Mouse (Mus musculus): ENCODE data around the gene Nudcd2. TPM values are rescaled to one million over a fixed set of nuclear protein-coding genes. Genes with fewer than 3 reads are reported as not detected.
"Not testable (repeated sequence)": the region's sequence is repeated elsewhere in the genome, so short reads cannot be mapped to it uniquely, and the experiment has no call there.

The Nudcd2 gene
- 24.0 and 26.4 TPM in 2 replicates for polyA plus RNA-seq (2012; rRNA removed)

DNA sequence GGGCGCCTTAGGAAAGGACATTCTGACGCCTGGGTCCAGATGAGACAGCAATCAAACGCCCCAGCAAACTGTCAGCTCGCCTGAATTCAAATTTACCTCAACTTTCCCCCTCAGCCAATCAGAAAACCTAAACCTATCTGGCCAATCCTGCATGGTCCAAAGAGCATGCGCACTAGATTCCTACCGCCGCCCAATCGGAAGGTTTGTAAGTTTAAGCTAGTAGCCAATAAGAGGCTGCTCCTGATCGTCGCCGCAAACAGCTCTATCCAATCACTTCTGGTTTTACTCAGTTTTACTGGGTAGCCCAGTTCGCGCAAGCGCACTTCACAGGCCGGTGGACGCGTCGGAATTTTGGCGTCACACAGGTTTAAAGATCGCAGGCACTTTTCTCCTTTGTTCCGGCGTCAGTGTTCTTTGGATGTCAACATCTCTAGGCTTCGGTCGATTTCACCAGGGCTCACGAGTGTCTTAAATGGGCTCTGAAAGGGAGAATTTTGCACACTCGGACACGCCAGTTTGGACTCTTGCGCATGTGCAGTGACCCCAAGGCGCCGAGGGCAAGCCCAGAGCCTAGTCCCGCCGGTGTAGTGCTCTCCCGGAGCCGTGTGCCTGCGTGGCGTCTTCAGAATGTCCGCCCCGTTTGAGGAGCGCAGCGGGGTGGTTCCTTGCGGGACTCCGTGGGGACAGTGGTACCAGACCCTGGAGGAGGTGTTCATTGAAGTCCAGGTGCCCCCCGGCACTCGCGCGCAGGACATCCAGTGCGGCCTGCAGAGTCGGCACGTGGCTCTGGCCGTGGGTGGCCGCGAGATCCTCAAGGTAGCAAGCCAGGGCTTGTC, at the start of gene Nudcd2, which contains the start of gene Hmmr:
Nudcd2 (plus strand) TSS at position 329 of the 836 bp plus-strand sequence.
Hmmr (minus strand) TSS at position 84 of the 836 bp plus-strand sequence.
- TF ChIP-seq CTCF (IDR thresholded peaks at IDR 0.05; ENCODE audit: extremely low read depth, insufficient read depth, low read length), result no peak
- peak; percentile 43; the same call in 1 of the 2 replicates for TF ChIP-seq POLR2A (IDR thresholded peaks at IDR 0.05; ENCODE audit: extremely low read depth, insufficient read depth, low read length)
- Histone ChIP-seq H3K27ac (ENCODE audit: insufficient read depth, low read length) (0 out of 2 replicates have a peak within 1 kb of the TSS, but pooled peaks have one; percentile 2), H3K4me1 (ENCODE audit: control insufficient read depth, insufficient read depth, low read length) (no peaks in the 10 kb centered on the region; the same call in none of the 2 replicates), H3K4me3 (ENCODE audit: insufficient read depth, low read length) (peak within 1 kb of the TSS; percentile 66)

DNA sequence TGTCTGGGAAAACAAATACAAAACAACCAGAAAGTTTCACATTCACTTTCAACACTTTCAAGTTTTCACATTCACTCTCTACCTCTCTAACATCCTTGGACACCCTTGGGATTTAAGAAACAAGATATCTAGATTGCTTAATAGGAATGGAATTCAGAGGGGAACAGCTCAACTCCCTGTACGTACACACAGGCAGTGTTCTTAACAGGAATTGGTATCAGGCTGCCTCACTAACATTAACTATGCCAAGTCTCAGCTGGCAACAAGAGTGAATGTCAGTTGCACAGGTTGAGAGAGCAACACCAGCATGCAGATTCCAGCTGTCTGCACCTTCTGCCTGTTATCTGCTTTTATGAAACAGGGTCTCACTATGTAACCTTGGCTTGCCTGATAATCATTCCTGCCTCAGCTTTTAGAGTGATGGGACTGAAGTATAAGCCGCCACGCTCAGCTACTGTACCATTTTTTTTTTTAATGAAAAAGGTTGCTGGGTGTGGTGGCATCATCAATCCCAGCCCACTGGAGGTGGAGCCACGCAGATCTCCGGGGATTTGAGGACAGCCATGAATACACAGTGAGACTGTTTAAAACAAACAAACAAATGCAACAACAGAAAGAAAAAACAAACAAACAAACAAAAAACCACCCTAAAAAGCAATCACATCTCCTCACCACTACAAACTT, 42.9 kb upstream of the Nudcd2 start:
- Histone ChIP-seq H3K4me1 (ENCODE audit: control insufficient read depth, insufficient read depth, low read length) (peaks cover 7% of the 10 kb centered on the region; the same call in 1 of the 2 replicates), H3K4me3 (ENCODE audit: insufficient read depth, low read length) (peak overlapping the region; percentile 79), H3K27ac (ENCODE audit: insufficient read depth, low read length) (no peak overlapping the region)
- TF ChIP-seq POLR2A (IDR thresholded peaks at IDR 0.05; ENCODE audit: extremely low read depth, insufficient read depth, low read length) (no peak), CTCF (IDR thresholded peaks at IDR 0.05; ENCODE audit: extremely low read depth, insufficient read depth, low read length) (no peak)

DNA sequence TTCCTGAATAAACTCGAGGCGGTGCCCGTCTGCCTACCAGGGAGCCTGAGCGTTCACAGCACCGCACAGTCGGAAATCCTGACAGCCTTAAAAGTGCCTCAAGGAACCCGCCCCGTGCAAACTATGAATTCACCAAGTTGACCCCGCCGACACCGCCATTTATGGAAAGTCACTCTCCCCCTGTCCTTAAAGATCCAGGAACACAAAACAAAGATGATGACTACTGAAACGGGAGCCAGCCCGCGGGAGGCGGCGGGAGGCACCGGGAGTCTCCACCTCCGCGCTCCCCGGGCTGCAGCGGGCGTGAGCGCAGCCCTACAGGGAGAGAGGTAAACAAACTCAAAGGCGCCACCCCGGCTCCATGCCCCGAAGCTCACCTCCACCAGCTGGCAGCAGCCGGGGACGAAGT, 41.4 kb upstream of the Nudcd2 start:
- H3K27ac ChIP-seq (ENCODE audit: insufficient read depth, low read length), result peak overlapping the region; percentile 95
- peaks cover 7% of the 10 kb centered on the region; the same call in 1 of the 2 replicates for H3K4me1 ChIP-seq (ENCODE audit: control insufficient read depth, insufficient read depth, low read length)
- H3K4me3 ChIP-seq (ENCODE audit: insufficient read depth, low read length), result peak overlapping the region; percentile 79
- TF ChIP-seq CTCF (IDR thresholded peaks at IDR 0.05; ENCODE audit: extremely low read depth, insufficient read depth, low read length), result no peak

DNA sequence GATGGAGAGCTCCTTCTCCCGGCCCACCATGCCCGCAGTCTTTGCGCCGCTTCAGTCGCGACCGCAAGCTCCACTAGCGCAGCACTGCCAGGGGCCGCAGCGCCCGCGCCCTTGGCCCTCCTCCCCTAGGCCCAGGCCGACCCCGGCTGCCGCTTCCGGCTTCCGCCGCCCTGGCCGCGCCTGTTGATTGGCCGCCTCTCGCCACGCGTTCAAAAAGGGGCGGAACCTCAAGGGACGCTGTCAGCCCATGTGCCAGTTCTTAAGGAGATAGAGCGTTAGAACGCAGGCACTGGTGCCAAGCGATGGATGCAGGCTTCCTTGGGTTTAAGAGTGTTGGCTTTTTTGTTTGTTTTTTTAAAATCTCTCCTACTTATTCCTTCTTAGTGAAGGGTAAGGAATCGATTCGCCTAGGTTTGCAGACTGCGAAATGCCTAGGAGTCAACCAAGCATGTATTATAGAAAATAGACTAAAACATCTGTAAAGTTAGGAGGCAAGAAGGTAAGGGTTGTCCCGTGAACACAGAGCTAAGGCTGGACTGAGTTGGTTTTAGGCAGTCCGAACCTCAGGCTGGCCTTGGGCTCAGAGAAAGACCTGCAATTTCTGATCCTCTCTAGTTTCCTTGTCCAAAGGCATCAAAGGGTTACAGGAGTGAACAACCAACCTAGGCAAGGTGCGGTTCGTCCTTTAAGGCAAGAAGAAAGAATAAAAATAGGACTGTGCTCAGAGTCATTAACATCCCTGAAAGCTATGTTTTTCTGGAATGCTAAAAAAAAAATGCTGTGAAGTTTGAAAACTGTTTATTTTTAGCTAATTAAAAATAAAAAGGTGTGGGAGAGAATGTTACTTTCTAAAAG, 40.7 kb upstream of the Nudcd2 start:
- TF ChIP-seq CTCF (IDR thresholded peaks at IDR 0.05; ENCODE audit: extremely low read depth, insufficient read depth, low read length) (no peak), POLR2A (IDR thresholded peaks at IDR 0.05; ENCODE audit: extremely low read depth, insufficient read depth, low read length) (peak; percentile 82)
- Histone ChIP-seq H3K4me1 (ENCODE audit: control insufficient read depth, insufficient read depth, low read length) (peaks cover 5% of the 10 kb centered on the region; the same call in 1 of the 2 replicates), H3K4me3 (ENCODE audit: insufficient read depth, low read length) (peak overlapping the region; percentile 79), H3K27ac (ENCODE audit: insufficient read depth, low read length) (peak overlapping the region; percentile 95)

DNA sequence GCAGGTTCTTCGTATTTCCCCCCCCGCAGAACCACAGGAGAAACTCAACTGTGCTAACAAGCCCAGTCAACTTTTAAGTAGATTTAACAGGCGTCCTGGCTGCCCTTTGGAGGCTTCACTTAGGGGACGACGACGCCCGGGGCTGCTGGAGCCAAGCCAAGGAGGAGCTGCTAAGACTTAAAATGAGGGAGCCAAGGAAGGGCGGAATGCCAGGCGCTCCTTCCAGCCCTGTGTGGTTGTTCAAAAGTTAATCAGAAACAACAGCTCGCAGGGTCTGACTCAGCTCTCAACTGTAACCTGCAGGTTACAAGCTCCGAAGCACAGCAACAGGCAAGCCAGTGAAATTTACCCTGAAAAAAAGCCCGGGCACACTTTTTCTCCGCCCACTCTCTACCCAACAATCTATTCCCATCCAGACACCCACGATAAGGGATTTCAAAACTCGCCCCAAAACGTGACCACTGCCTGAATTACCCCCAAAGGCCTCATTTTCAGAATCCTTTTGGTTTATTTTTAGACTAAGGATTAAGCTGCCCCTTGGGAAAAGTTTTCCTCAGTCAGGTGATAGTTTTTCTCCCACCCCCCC, 40.0 kb upstream of the Nudcd2 start:
- Histone ChIP-seq H3K4me1 (ENCODE audit: control insufficient read depth, insufficient read depth, low read length) (peaks cover 5% of the 10 kb centered on the region; the same call in 1 of the 2 replicates), H3K27ac (ENCODE audit: insufficient read depth, low read length) (peak overlapping the region; percentile 91; the same call in 1 of the 2 replicates), H3K4me3 (ENCODE audit: insufficient read depth, low read length) (peak overlapping the region; percentile 79)
- TF ChIP-seq POLR2A (IDR thresholded peaks at IDR 0.05; ENCODE audit: extremely low read depth, insufficient read depth, low read length) (no peak), CTCF (IDR thresholded peaks at IDR 0.05; ENCODE audit: extremely low read depth, insufficient read depth, low read length) (no peak)

DNA sequence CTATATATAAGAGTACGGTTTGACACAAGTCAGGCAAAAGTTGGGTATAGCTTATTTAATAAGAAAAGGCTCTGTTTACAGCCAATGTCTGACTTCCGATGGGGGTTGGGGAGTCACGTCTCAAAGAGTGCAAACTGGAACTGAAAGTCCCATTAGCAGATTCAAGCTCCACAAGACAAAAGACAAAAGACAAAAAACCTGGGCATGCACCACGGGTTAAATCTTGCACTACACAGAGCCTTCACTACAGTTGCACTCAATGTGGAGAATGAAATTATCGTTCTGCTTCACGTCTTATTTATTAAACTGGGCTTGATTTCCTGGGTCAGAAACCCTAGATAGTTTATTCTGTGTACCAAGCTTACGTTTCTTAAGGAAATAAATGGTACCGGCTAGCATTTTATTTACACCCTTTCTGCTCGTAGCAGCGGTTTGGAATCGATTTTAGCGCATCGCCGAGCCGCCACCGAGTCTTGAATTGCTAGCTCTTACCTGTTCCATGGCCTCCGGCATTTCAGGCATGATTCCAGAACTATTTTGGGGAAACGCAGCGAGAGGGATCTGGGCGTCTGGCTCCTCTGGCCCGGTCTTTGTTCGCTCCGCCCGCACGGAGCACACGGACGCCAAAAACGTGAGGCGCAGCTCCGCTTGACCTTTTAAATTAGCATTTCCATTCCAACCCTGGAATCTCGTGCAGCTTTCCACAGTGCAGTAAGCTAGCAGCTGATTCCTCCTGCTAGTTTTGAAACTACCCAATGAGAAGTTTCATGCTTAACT, 39.0 kb upstream of the Nudcd2 start:
- TF ChIP-seq POLR2A (IDR thresholded peaks at IDR 0.05; ENCODE audit: extremely low read depth, insufficient read depth, low read length) (0 out of 2 replicates have a peak, but pooled peaks have one; percentile 36), CTCF (IDR thresholded peaks at IDR 0.05; ENCODE audit: extremely low read depth, insufficient read depth, low read length) (no peak)
- peaks cover 5% of the 10 kb centered on the region; the same call in 1 of the 2 replicates for H3K4me1 ChIP-seq (ENCODE audit: control insufficient read depth, insufficient read depth, low read length)
- H3K4me3 ChIP-seq (ENCODE audit: insufficient read depth, low read length), result peak overlapping the region; percentile 80
- peak overlapping the region; percentile 88 for H3K27ac ChIP-seq (ENCODE audit: insufficient read depth, low read length)

DNA sequence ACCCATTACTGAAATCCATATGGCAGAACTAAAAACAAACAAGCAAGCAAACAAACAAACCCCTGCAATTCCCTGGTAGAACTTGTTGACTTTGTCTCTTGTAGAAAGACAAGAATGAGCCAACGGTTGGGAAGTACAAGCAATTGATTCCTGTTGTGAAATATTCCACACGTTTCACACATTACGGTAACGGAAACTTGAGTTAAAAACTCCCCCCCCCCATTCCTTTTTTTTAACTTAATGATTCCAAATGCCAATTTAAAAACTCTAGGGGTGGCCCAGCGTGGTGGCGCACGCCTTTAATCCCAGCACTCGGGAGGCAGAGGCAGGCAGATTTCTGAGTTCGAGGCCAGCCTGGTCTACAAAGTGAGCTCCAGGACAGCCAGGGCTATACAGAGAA, 38.4 kb upstream of the Nudcd2 start, which contains the start of gene Mat2b:
Mat2b (minus strand) TSS at position 101 of the 400 bp plus-strand sequence.
- Histone ChIP-seq H3K27ac (ENCODE audit: insufficient read depth, low read length) (peak within 1 kb of the TSS; percentile 88), H3K4me1 (ENCODE audit: control insufficient read depth, insufficient read depth, low read length) (peaks cover 2% of the 10 kb centered on the region; the same call in 1 of the 2 replicates), H3K4me3 (ENCODE audit: insufficient read depth, low read length) (peak within 1 kb of the TSS; percentile 80)
- TF ChIP-seq CTCF (IDR thresholded peaks at IDR 0.05; ENCODE audit: extremely low read depth, insufficient read depth, low read length) (no peak), POLR2A (IDR thresholded peaks at IDR 0.05; ENCODE audit: extremely low read depth, insufficient read depth, low read length) (no peak)

DNA sequence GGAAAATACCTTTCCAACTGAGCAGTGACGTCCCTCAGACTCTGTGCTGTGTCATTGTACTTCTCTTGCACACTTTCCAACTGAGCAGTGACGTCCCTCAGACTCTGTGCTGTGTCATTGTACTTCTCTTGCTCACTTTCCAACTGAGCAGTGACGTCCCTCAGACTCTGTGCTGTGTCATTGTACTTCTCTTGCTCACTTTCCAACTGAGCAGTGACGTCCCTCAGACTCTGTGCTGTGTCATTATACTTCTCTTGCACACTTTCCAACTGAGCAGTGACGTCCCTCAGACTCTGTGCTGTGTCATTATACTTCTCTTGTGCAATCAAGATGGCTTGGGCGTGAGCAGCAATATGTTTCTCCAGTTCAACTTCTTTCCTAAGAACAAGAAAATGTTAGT, 23.6 kb upstream of the Nudcd2 start:
- H3K4me3 ChIP-seq (ENCODE audit: insufficient read depth, low read length); H3K4me1 ChIP-seq (ENCODE audit: control insufficient read depth, insufficient read depth, low read length); H3K27ac ChIP-seq (ENCODE audit: insufficient read depth, low read length): not testable (repeated sequence)
